In the genomic region with DNA sequence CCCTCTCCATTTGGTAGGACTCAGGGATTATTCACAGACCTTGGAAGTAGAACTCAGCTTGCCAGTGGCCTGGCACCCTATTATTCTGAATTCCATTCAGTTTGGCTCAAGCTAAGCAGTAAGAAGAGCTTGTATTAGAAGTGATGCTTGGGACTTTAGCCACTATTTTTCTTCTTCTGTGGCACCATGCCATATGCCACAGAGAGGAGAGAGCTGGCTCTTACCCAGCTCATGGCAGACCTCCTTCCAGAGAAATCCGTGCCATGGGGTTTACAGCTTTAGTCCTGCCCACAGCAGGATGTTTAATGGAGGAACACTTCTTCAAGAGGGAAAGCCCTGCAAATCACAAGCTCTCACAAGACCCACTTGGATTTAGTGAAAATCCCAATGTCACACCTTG, we compare ENCODE assay signal across 25 mouse cellular contexts.
DNase-seq lines count a peak whose midpoint lies in the region; ATAC-seq lines count a peak whose summit lies in the region.
"Had no signal": no experiment of that assay in that cellular context is flagged by ENCODE, and none has a peak within 500 bp of the region (broad histone marks: within the 10 kb centered on the region; RNA-seq: fewer than 3 reads in every experiment).

No protein-coding gene starts in this region.

- peak; percentile 19 for DNase-seq in adrenal gland, postnatal 10 days
- DNase-seq in adrenal gland, postnatal 4 days (ENCODE audit: low spot score in 2 of 2), result no peak
- DNase-seq in hindbrain, embryonic 14.5 days (ENCODE audit: low spot score), result no peak
- no peak for DNase-seq in limb, embryonic 10.5 days (ENCODE audit: low spot score)
- DNase-seq in adipocyte (ENCODE audit: low spot score), result peak; percentile 52
- no peak for DNase-seq in urinary bladder, postnatal 10 days (ENCODE audit: low spot score)
- DNase-seq: adrenal gland, adult 8-10 months; cerebellum, adult 18-20 months; heart, postnatal 14 days; kidney, adult 2 months; kidney, postnatal 10 days; liver, embryonic 13.5 days; lung, embryonic 14.5 days; lung, postnatal 36 days; spleen, adult 18-20 months; thymus, postnatal 4 days had no signal

- 63% methylated on average over 1 of the region's 1 CpGs for WGBS in hindbrain, embryonic 14.5 days
- 74% methylated on average over 1 of the region's 1 CpGs for WGBS in hindbrain, embryonic 12.5 days
- 37% methylated on average over 1 of the region's 1 CpGs for WGBS in limb, embryonic 15.5 days
- 88% methylated on average over 1 of the region's 1 CpGs for WGBS in limb, embryonic 10.5 days

- H3K4me2 ChIP-seq in hindbrain, embryonic 14.5 days (replicated peaks), result no peak overlapping the region
- no peak overlapping the region for H3K4me2 ChIP-seq in hindbrain, embryonic 12.5 days (replicated peaks)
- H3K4me2 ChIP-seq in limb, embryonic 15.5 days, result no peak overlapping the region
- H3K4me2 ChIP-seq: heart, embryonic 12.5 days; limb, embryonic 12.5 days; liver, embryonic 13.5 days; lung, embryonic 14.5 days; neural tube, embryonic 13.5 days had no signal

- no peaks in the 10 kb centered on the region for H3K36me3 ChIP-seq in hindbrain, embryonic 14.5 days (replicated peaks; ENCODE audit: control insufficient read depth, insufficient read depth)
- H3K36me3 ChIP-seq in hindbrain, embryonic 12.5 days, result no peaks in the 10 kb centered on the region
- H3K36me3 ChIP-seq in limb, embryonic 15.5 days, result no peaks in the 10 kb centered on the region
- no peaks in the 10 kb centered on the region for H3K36me3 ChIP-seq in limb, embryonic 10.5 days
- H3K36me3 ChIP-seq: embryonic facial prominence, embryonic 10.5 days; heart, embryonic 12.5 days; limb, embryonic 12.5 days; liver, embryonic 13.5 days; neural tube, embryonic 13.5 days had no signal

- no peak overlapping the region for H3K9ac ChIP-seq in hindbrain, embryonic 14.5 days
- no peak overlapping the region for H3K9ac ChIP-seq in hindbrain, embryonic 12.5 days
- no peak overlapping the region for H3K9ac ChIP-seq in limb, embryonic 15.5 days
- H3K9ac ChIP-seq: heart, embryonic 12.5 days; limb, embryonic 12.5 days; liver, embryonic 13.5 days; lung, embryonic 14.5 days; neural tube, embryonic 13.5 days had no signal

- no peak overlapping the region for H3K4me3 ChIP-seq in hindbrain, embryonic 14.5 days (replicated peaks; ENCODE audit: low read length)
- no peak overlapping the region for H3K4me3 ChIP-seq in hindbrain, embryonic 12.5 days
- H3K4me3 ChIP-seq in limb, embryonic 15.5 days, result no peak overlapping the region
- H3K4me3 ChIP-seq in limb, embryonic 10.5 days, result no peak overlapping the region
- H3K4me3 ChIP-seq: embryonic facial prominence, embryonic 10.5 days; heart, embryonic 12.5 days; left cerebral cortex, adult 2 months; limb, embryonic 12.5 days; liver, embryonic 13.5 days; neural tube, embryonic 13.5 days had no signal

- H3K4me1 ChIP-seq in hindbrain, embryonic 14.5 days (replicated peaks; ENCODE audit: control insufficient read depth, insufficient read depth, low read length), result no peaks in the 10 kb centered on the region
- H3K4me1 ChIP-seq in hindbrain, embryonic 12.5 days, result no peaks in the 10 kb centered on the region; the same call in 1 of the 2 replicates
- H3K4me1 ChIP-seq in limb, embryonic 15.5 days, result peaks cover 4% of the 10 kb centered on the region; the same call in 1 of the 2 replicates
- H3K4me1 ChIP-seq in limb, embryonic 10.5 days, result peaks cover 13% of the 10 kb centered on the region
- H3K4me1 ChIP-seq: heart, embryonic 12.5 days; liver, embryonic 13.5 days; neural tube, embryonic 13.5 days had no signal

- H3K9me3 ChIP-seq in hindbrain, embryonic 14.5 days (ENCODE audit: control insufficient read depth, low read length), result no peaks in the 10 kb centered on the region
- no peaks in the 10 kb centered on the region for H3K9me3 ChIP-seq in hindbrain, embryonic 12.5 days (replicated peaks)
- no peaks in the 10 kb centered on the region for H3K9me3 ChIP-seq in limb, embryonic 15.5 days
- no peaks in the 10 kb centered on the region for H3K9me3 ChIP-seq in limb, embryonic 10.5 days (replicated peaks)
- H3K9me3 ChIP-seq: embryonic facial prominence, embryonic 10.5 days; heart, embryonic 12.5 days; limb, embryonic 12.5 days; liver, embryonic 13.5 days; neural tube, embryonic 13.5 days had no signal

- no peak overlapping the region for H3K27ac ChIP-seq in hindbrain, embryonic 14.5 days
- H3K27ac ChIP-seq in hindbrain, embryonic 12.5 days, result no peak overlapping the region
- H3K27ac ChIP-seq in limb, embryonic 15.5 days, result 0 out of 2 replicates have a peak overlapping the region, but pooled peaks have one; percentile 7
- no peak overlapping the region for H3K27ac ChIP-seq in limb, embryonic 10.5 days
- H3K27ac ChIP-seq: embryonic facial prominence, embryonic 10.5 days; left cerebral cortex, adult 2 months; limb, embryonic 12.5 days; liver, embryonic 13.5 days; neural tube, embryonic 13.5 days had no signal

- ATAC-seq in hindbrain, embryonic 14.5 days (ENCODE audit: low FRiP score), result peak; percentile 40; the same call in 1 of the 2 replicates
- ATAC-seq in hindbrain, embryonic 12.5 days (ENCODE audit: low FRiP score), result no peak
- ATAC-seq in limb, embryonic 15.5 days (ENCODE audit: insufficient number of reproducible peaks, low FRiP score, low TSS enrichment, low read depth), result no peak
- ATAC-seq: inflammation-experienced regulatory T-cells, adult 6 months had no signal

- no peaks in the 10 kb centered on the region for H3K27me3 ChIP-seq in hindbrain, embryonic 14.5 days (ENCODE audit: control insufficient read depth, insufficient read depth, low read length)
- H3K27me3 ChIP-seq in hindbrain, embryonic 12.5 days, result no peaks in the 10 kb centered on the region; the same call in 1 of the 2 replicates
- no peaks in the 10 kb centered on the region for H3K27me3 ChIP-seq in limb, embryonic 15.5 days
- no peaks in the 10 kb centered on the region for H3K27me3 ChIP-seq in limb, embryonic 10.5 days (ENCODE audit: low read depth, poor library complexity, severe bottlenecking)
- H3K27me3 ChIP-seq: CH12.LX; heart, embryonic 12.5 days; limb, embryonic 12.5 days; liver, embryonic 13.5 days; neural tube, embryonic 13.5 days had no signal

Comparison
In these comparisons a context has a peak if more than half of its experiments do, and no peak if none do; other contexts are left out.
1. DNase-seq: peak in adrenal gland, postnatal 10 days (single experiment) and adipocyte (single experiment); none in adrenal gland, postnatal 4 days (0 of 2), hindbrain, embryonic 14.5 days (single experiment), limb, embryonic 10.5 days (single experiment) and urinary bladder, postnatal 10 days (single experiment).